ENCODE assay signal across 21 mouse cellular contexts in the genomic region with DNA sequence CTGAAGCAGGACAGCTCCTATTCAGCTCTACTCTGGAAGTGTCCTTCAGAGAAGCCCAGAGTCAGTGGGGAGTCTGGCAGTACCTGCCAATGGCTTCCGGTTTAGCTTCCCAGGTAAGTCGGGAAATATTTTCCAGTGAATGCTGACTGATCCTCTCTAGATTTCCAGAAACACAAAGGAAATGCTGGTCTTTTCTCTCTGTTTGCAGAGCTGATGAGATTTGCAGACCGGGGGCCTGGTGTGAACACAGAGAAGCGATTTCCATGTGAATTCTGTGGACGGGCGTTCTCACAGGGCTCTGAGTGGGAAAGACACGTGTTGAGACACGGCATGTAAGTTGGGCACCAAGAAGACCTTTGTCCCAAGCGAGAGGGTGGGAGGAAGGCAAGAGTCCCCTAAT.
A peak's percentile ranks its signal among the peaks of the same experiment; 100 is the strongest.
DNase-seq lines count a peak whose midpoint lies in the region; ATAC-seq and TF ChIP-seq lines count a peak whose summit lies in the region.
"Had no signal": no experiment of that assay in that cellular context is flagged by ENCODE, and none has a peak within 500 bp of the region (broad histone marks: within the 10 kb centered on the region; RNA-seq: fewer than 3 reads in every experiment).

No protein-coding gene starts in this region.

- peaks cover 15% of the 10 kb centered on the region; the same call in 1 of the 2 replicates for H3K36me3 ChIP-seq in lung, embryonic 15.5 days
- peaks cover 55% of the 10 kb centered on the region for H3K36me3 ChIP-seq in forebrain, embryonic 15.5 days
- H3K36me3 ChIP-seq in kidney, adult 2 months (ENCODE audit: control insufficient read depth, insufficient read depth, low read length) = no peaks in the 10 kb centered on the region; the same call in 1 of the 2 replicates
- H3K36me3 ChIP-seq in heart, embryonic 12.5 days = peaks cover 67% of the 10 kb centered on the region
- H3K36me3 ChIP-seq: liver, embryonic 15.5 days had no signal

- TF ChIP-seq CTCF in kidney, adult 2 months (conservative IDR thresholded peaks at IDR 0.05; ENCODE audit: insufficient read depth, insufficient read length, low read depth, low read length) = no peak

- no peak overlapping the region for H3K4me3 ChIP-seq in lung, embryonic 15.5 days
- no peak overlapping the region for H3K4me3 ChIP-seq in forebrain, embryonic 15.5 days
- H3K4me3 ChIP-seq in kidney, adult 2 months (ENCODE audit: insufficient read depth, low read depth, low read length) = no peak overlapping the region
- no peak overlapping the region for H3K4me3 ChIP-seq in heart, embryonic 12.5 days
- H3K4me3 ChIP-seq: heart, embryonic 10.5 days; left cerebral cortex, adult 2 months; limb, embryonic 10.5 days; liver, embryonic 15.5 days had no signal

- H3K9ac ChIP-seq in lung, embryonic 15.5 days = no peak overlapping the region
- no peak overlapping the region for H3K9ac ChIP-seq in forebrain, embryonic 15.5 days (replicated peaks)
- H3K9ac ChIP-seq in heart, embryonic 12.5 days = no peak overlapping the region
- H3K9ac ChIP-seq: liver, embryonic 15.5 days had no signal

- no peak overlapping the region for H3K4me2 ChIP-seq in lung, embryonic 15.5 days
- no peak overlapping the region for H3K4me2 ChIP-seq in forebrain, embryonic 15.5 days (replicated peaks)
- H3K4me2 ChIP-seq in heart, embryonic 12.5 days = no peak overlapping the region
- H3K4me2 ChIP-seq: liver, embryonic 15.5 days had no signal

- peaks cover 24% of the 10 kb centered on the region for H3K4me1 ChIP-seq in lung, embryonic 15.5 days
- H3K4me1 ChIP-seq in forebrain, embryonic 15.5 days = peaks cover 23% of the 10 kb centered on the region
- no peaks in the 10 kb centered on the region for H3K4me1 ChIP-seq in kidney, adult 2 months (ENCODE audit: control insufficient read depth, insufficient read depth, low read length)
- peaks cover 16% of the 10 kb centered on the region for H3K4me1 ChIP-seq in heart, embryonic 12.5 days (replicated peaks)
- H3K4me1 ChIP-seq: liver, embryonic 15.5 days had no signal

- no peaks in the 10 kb centered on the region for H3K9me3 ChIP-seq in lung, embryonic 15.5 days
- no peaks in the 10 kb centered on the region for H3K9me3 ChIP-seq in forebrain, embryonic 15.5 days
- H3K9me3 ChIP-seq in heart, embryonic 12.5 days (replicated peaks) = no peaks in the 10 kb centered on the region
- H3K9me3 ChIP-seq: heart, embryonic 10.5 days; limb, embryonic 10.5 days; liver, embryonic 15.5 days had no signal

- H3K27ac ChIP-seq in lung, embryonic 15.5 days = peak overlapping the region; percentile 73; the same call in 1 of the 2 replicates
- H3K27ac ChIP-seq in forebrain, embryonic 15.5 days (replicated peaks) = peak overlapping the region; percentile 89
- H3K27ac ChIP-seq in kidney, adult 2 months (ENCODE audit: insufficient read depth, low read depth, low read length) = no peak overlapping the region
- no peak overlapping the region for H3K27ac ChIP-seq in heart, embryonic 12.5 days (ENCODE audit: poor library complexity, severe bottlenecking)
- H3K27ac ChIP-seq: heart, embryonic 10.5 days; left cerebral cortex, adult 2 months; limb, embryonic 10.5 days; liver, embryonic 15.5 days had no signal

- TF ChIP-seq POLR2A in kidney, adult 2 months (IDR thresholded peaks at IDR 0.05; ENCODE audit: low read depth, low read length) = no peak

- WGBS in lung, embryonic 15.5 days = 89% methylated on average over 9 of the region's 9 CpGs
- 86% methylated on average over 9 of the region's 9 CpGs for WGBS in forebrain, embryonic 15.5 days
- 83% methylated on average over 9 of the region's 9 CpGs for WGBS in kidney, adult 2 months
- 89% methylated on average over 9 of the region's 9 CpGs for WGBS in heart, embryonic 12.5 days

- DNase-seq in heart, adult 11 months = peak; percentile 88
- DNase-seq in heart, postnatal 14 days = no peak
- DNase-seq in lung, postnatal 4 days = no peak
- DNase-seq in adipocyte (ENCODE audit: low spot score) = peak; percentile 19
- no peak for DNase-seq in kidney, adult 2 months
- DNase-seq: adrenal gland, adult 2 months; cerebellum, adult 18-20 months; cerebellum, postnatal 14 days; kidney, postnatal 4 days; liver; lung, postnatal 10 days; thymus, adult 18-20 months; thymus, postnatal 4 days had no signal

- H3K27me3 ChIP-seq in lung, embryonic 15.5 days = no peaks in the 10 kb centered on the region
- H3K27me3 ChIP-seq in forebrain, embryonic 15.5 days = no peaks in the 10 kb centered on the region
- no peaks in the 10 kb centered on the region for H3K27me3 ChIP-seq in kidney, adult 2 months (replicated peaks; ENCODE audit: control insufficient read depth, insufficient read depth, low read length)
- no peaks in the 10 kb centered on the region for H3K27me3 ChIP-seq in heart, embryonic 12.5 days (replicated peaks)
- H3K27me3 ChIP-seq: liver, embryonic 15.5 days had no signal

- ATAC-seq in lung, embryonic 15.5 days (ENCODE audit: borderline replicate concordance, extremely low read depth, low FRiP score, low TSS enrichment) = no peak
- ATAC-seq in forebrain, embryonic 15.5 days (replicated peaks) = no peak
- no peak for ATAC-seq in heart, embryonic 12.5 days (ENCODE audit: insufficient number of reproducible peaks, low FRiP score)
- ATAC-seq: intestine, postnatal 0 days had no signal

- intact Hi-C loops in heart, postnatal 14 days (cut with DNase I) = no loop called here

Comparison
In these comparisons a context has a peak if more than half of its experiments do, and no peak if none do; other contexts are left out.
1. DNase-seq: peak in heart, adult 11 months (single experiment) and adipocyte (single experiment); none in heart, postnatal 14 days (0 of 2), lung, postnatal 4 days (0 of 2) and kidney, adult 2 months (single experiment).
2. H3K27ac ChIP-seq: peak in lung, embryonic 15.5 days (single experiment) and forebrain, embryonic 15.5 days (single experiment); none in kidney, adult 2 months (single experiment) and heart, embryonic 12.5 days (single experiment).